Mouse (Mus musculus) MEL (cell line): ENCODE measurements around the gene Sat2. TPM values are rescaled to one million over a fixed set of nuclear protein-coding genes. Genes with fewer than 3 reads are reported as not detected.

Experiments
- DNase-seq: peaks from one replicate; pipeline ENCODE4 v3.0.0; 2011; ENCODE audit warnings: low read depth, low spot score
- H3K27ac ChIP-seq: 2 replicates; pipeline ENCODE4 v1.5.1; 2012; ENCODE audit warnings: low read depth, mild to moderate bottlenecking, control low read depth, low read length, moderate library complexity; ENCODE audit not compliant: control insufficient read depth
- H3K27me3 ChIP-seq, 2 experiments: fragments of 150-350 bp in 1 of 2; sonication (generic) in 1 of 2; 2 replicates each; pipeline ENCODE4 v1.6.1; 2012; ENCODE audit warnings: low read length in 2 of 2, mild to moderate bottlenecking in 2 of 2, improper control_type of control experiment in 1 of 2, moderate library complexity in 1 of 2; ENCODE audit not compliant: insufficient read depth in 2 of 2, control insufficient read depth in 1 of 2
- H3K36me3 ChIP-seq, 2 experiments: 2 replicates each; pipeline ENCODE4 v1.6.1; 2012 to 2014; ENCODE audit warnings: low read length in 2 of 2, improper control_type of control experiment in 1 of 2, inconsistent platforms in 1 of 2, mild to moderate bottlenecking in 1 of 2; ENCODE audit not compliant: insufficient read depth in 2 of 2, control insufficient read depth in 1 of 2
- H3K4me1 ChIP-seq, 2 experiments: fragments of 150-350 bp in 1 of 2; sonication (generic) in 1 of 2; 2 replicates each; pipeline ENCODE4 v1.6.1; 2012; ENCODE audit warnings: low read length in 2 of 2, improper control_type of control experiment in 1 of 2, mild to moderate bottlenecking in 1 of 2; ENCODE audit not compliant: insufficient read depth in 2 of 2, control insufficient read depth in 1 of 2
- H3K4me3 ChIP-seq, 2 experiments: fragments of 150-350 bp in 1 of 2; sonication (generic) in 1 of 2; 2 replicates each; pipeline ENCODE4 v1.5.1; 2012; ENCODE audit warnings: low read depth in 2 of 2, low read length in 2 of 2, mild to moderate bottlenecking in 2 of 2, moderate library complexity in 2 of 2, control low read depth in 1 of 2, improper control_type of control experiment in 1 of 2; ENCODE audit not compliant: control insufficient read depth in 1 of 2, insufficient read depth in 1 of 2
- H3K79me2 ChIP-seq: 2 replicates; pipeline ENCODE4 v1.6.1; 2012; ENCODE audit warnings: mild to moderate bottlenecking, low read length, moderate library complexity; ENCODE audit not compliant: control insufficient read depth, poor library complexity, insufficient read depth
- H3K9ac ChIP-seq: 2 replicates; pipeline ENCODE4 v1.6.1; 2012; ENCODE audit warnings: low read depth, mild to moderate bottlenecking, control low read depth, low read length, moderate library complexity; ENCODE audit not compliant: control insufficient read depth, poor library complexity, severe bottlenecking
- H3K9me3 ChIP-seq: fragments of 150-350 bp; sonication (generic); replicated peaks from 2 replicates; pipeline ENCODE4 v1.6.1; 2012; ENCODE audit warnings: mild to moderate bottlenecking, low read length, improper control_type of control experiment, moderate library complexity; ENCODE audit not compliant: insufficient read depth
- CHD1 ChIP-seq: IDR thresholded peaks from 2 replicates; pipeline ENCODE4 v1.6.1; 2012; ENCODE audit warnings: low read depth, mild to moderate bottlenecking, inconsistent platforms, low read length, improper control_type of control experiment
- CHD2 ChIP-seq: IDR thresholded peaks from 2 replicates; pipeline ENCODE4 v1.6.1; 2011; ENCODE audit warnings: low read length, improper control_type of control experiment
- ELF1 ChIP-seq: IDR thresholded peaks from 2 replicates; pipeline ENCODE4 v1.6.1; 2014; ENCODE audit warnings: low read depth, mild to moderate bottlenecking, inconsistent platforms, low read length, improper control_type of control experiment, moderate library complexity
- ETS1 ChIP-seq: IDR thresholded peaks from 2 replicates; pipeline ENCODE4 v1.6.1; 2012; ENCODE audit warnings: low read depth, mild to moderate bottlenecking, inconsistent platforms, low read length, improper control_type of control experiment, moderate library complexity
- GABPA ChIP-seq: IDR thresholded peaks from 2 replicates; pipeline ENCODE4 v1.6.1; 2012; ENCODE audit warnings: low read depth, mild to moderate bottlenecking, inconsistent platforms, low read length, improper control_type of control experiment, moderate library complexity
- GATA1 ChIP-seq: IDR thresholded peaks from 2 replicates; pipeline ENCODE4 v1.6.1; 2011; ENCODE audit warnings: low read depth, low read length, improper control_type of control experiment
- HCFC1 ChIP-seq: IDR thresholded peaks from 2 replicates; pipeline ENCODE4 v1.6.1; 2012; ENCODE audit warnings: low read depth, mild to moderate bottlenecking, inconsistent platforms, low read length, improper control_type of control experiment, moderate library complexity
- JUND ChIP-seq: IDR thresholded peaks from 2 replicates; pipeline ENCODE4 v1.6.1; 2011; ENCODE audit warnings: low read depth, mild to moderate bottlenecking, improper control_type of control experiment, low read length
- KAT2A ChIP-seq: conservative IDR thresholded peaks from 2 replicates; pipeline ENCODE4 v1.6.1; 2012; ENCODE audit warnings: low read depth, low read length, improper control_type of control experiment, inconsistent platforms
- MAX ChIP-seq: IDR thresholded peaks from 2 replicates; pipeline ENCODE4 v1.6.1; 2011; ENCODE audit warnings: low read length, improper control_type of control experiment
- MAZ ChIP-seq: IDR thresholded peaks from 2 replicates; pipeline ENCODE4 v1.6.1; 2012; ENCODE audit warnings: low read depth, mild to moderate bottlenecking, inconsistent platforms, low read length, improper control_type of control experiment
- MEF2A ChIP-seq: IDR thresholded peaks from 2 replicates; pipeline ENCODE4 v1.6.1; 2014; ENCODE audit warnings: low read depth, mild to moderate bottlenecking, inconsistent platforms, low read length, improper control_type of control experiment; ENCODE audit not compliant: poor library complexity, insufficient replicate concordance, severe bottlenecking; ENCODE audit errors: extremely low read depth
- MXI1 ChIP-seq: IDR thresholded peaks from 2 replicates; pipeline ENCODE4 v1.6.1; 2011; ENCODE audit warnings: mild to moderate bottlenecking, low read depth, low read length, improper control_type of control experiment
- MYC ChIP-seq: IDR thresholded peaks from 2 replicates; pipeline ENCODE4 v1.6.1; 2011; ENCODE audit warnings: low read depth, mild to moderate bottlenecking, low read length, improper control_type of control experiment, moderate library complexity
- NELFE ChIP-seq: IDR thresholded peaks from 2 replicates; pipeline ENCODE4 v1.6.1; 2011; ENCODE audit warnings: low read depth, low read length, improper control_type of control experiment
- NRF1 ChIP-seq: IDR thresholded peaks from 2 replicates; pipeline ENCODE4 v1.6.1; 2014; ENCODE audit warnings: low read depth, mild to moderate bottlenecking, inconsistent platforms, low read length, improper control_type of control experiment, moderate library complexity; ENCODE audit not compliant: poor library complexity, insufficient read depth, severe bottlenecking
- POLR2A ChIP-seq, 2 experiments: IDR thresholded peaks; 2 replicates each; pipeline ENCODE4 v1.6.1; 2011 to 2012; ENCODE audit warnings: low read length in 2 of 2, mild to moderate bottlenecking in 2 of 2, control low read depth in 1 of 2, improper control_type of control experiment in 1 of 2, low read depth in 1 of 2, moderate library complexity in 1 of 2; ENCODE audit not compliant: control insufficient read depth in 1 of 2, insufficient read depth in 1 of 2, poor library complexity in 1 of 2
- POLR2AphosphoS2 ChIP-seq: IDR thresholded peaks from 2 replicates; pipeline ENCODE4 v1.6.1; 2011; ENCODE audit warnings: low read length, improper control_type of control experiment
- RAD21 ChIP-seq: IDR thresholded peaks from 2 replicates; pipeline ENCODE4 v1.6.1; 2011; ENCODE audit warnings: mild to moderate bottlenecking, low read depth, low read length, improper control_type of control experiment
- SIN3A ChIP-seq: IDR thresholded peaks from 2 replicates; pipeline ENCODE4 v1.6.1; 2012; ENCODE audit warnings: low read length, improper control_type of control experiment, inconsistent platforms
- TAL1 ChIP-seq: IDR thresholded peaks from 2 replicates; pipeline ENCODE4 v1.6.1; 2012; ENCODE audit warnings: mild to moderate bottlenecking, inconsistent platforms, low read length, moderate library complexity, mixed read lengths
- TCF12 ChIP-seq: IDR thresholded peaks from 2 replicates; pipeline ENCODE4 v1.6.1; 2014; ENCODE audit warnings: low read depth, mild to moderate bottlenecking, inconsistent platforms, low read length, improper control_type of control experiment, moderate library complexity
- USF1 ChIP-seq: IDR thresholded peaks from 2 replicates; pipeline ENCODE4 v1.6.1; 2014; ENCODE audit warnings: low read depth, mild to moderate bottlenecking, inconsistent platforms, low read length, improper control_type of control experiment, moderate library complexity
- ZC3H11A ChIP-seq: IDR thresholded peaks from 2 replicates; pipeline ENCODE4 v1.6.1; 2012; ENCODE audit warnings: low read depth, mild to moderate bottlenecking, inconsistent platforms, low read length, improper control_type of control experiment
- ZKSCAN1 ChIP-seq: IDR thresholded peaks from 2 replicates; pipeline ENCODE4 v1.6.1; 2012; ENCODE audit warnings: low read depth, mild to moderate bottlenecking, inconsistent platforms, low read length, improper control_type of control experiment, moderate library complexity
- ZNF384 ChIP-seq: IDR thresholded peaks from 2 replicates; pipeline ENCODE4 v1.6.1; 2012; ENCODE audit warnings: low read depth, mild to moderate bottlenecking, inconsistent platforms, low read length, improper control_type of control experiment
- polyA plus RNA-seq, 2 experiments: library from polyadenylated mRNA; stranded (reverse) in 1 of 2; unstranded in 1 of 2; fragments of >175 nt in 1 of 2; fragments of >200 nt in 1 of 2; gene quantifications; 2 replicates each; pipeline versions ENCODE4 v1.2.1 to v1.2.4; 2012; ENCODE audit warnings: low replicate concordance in 2 of 2, low read depth in 1 of 2; ENCODE audit not compliant: insufficient read length in 2 of 2, insufficient read depth in 1 of 2, missing spikeins in 1 of 2
- total RNA-seq: library from RNA; depleted of rRNA; stranded (reverse); fragments of 300-350 nt; gene quantifications from 2 replicates; pipeline ENCODE4 v1.2.3, GENCODE M21; 2012

Sat2 gene
- total and polyA plus RNA-seq, 3 experiments, result not detected

GRCm38 (mm10) chr11:69635471-69635870 is 13.6 kb downstream of the Sat2 start:
- Histone ChIP-seq H3K9me3 (no peaks in the 10 kb centered on the region), H3K9ac (peak overlapping the region; percentile 37), H3K27me3 (no peaks in the 10 kb centered on the region), H3K4me3 (no peak overlapping the region), H3K4me1 (peaks cover 19 to 27% of the 10 kb centered on the region in 2 experiments), H3K79me2 (peaks cover 44% of the 10 kb centered on the region), H3K36me3 (peaks cover 28 to 39% of the 10 kb centered on the region in 2 experiments), H3K27ac (no peak overlapping the region)
- peak; percentile 53 for DNase-seq
- TF ChIP-seq MXI1 (peak; percentile 36; the same call in 1 of the 2 replicates), JUND (no peak), NELFE (no peak), ETS1 (0 out of 2 replicates have a peak, but pooled peaks have one; percentile 47), MAX (no peak), GATA1 (peak; percentile 68), SIN3A (peak; percentile 77), GABPA (no peak), CHD2 (no peak)

DNA sequence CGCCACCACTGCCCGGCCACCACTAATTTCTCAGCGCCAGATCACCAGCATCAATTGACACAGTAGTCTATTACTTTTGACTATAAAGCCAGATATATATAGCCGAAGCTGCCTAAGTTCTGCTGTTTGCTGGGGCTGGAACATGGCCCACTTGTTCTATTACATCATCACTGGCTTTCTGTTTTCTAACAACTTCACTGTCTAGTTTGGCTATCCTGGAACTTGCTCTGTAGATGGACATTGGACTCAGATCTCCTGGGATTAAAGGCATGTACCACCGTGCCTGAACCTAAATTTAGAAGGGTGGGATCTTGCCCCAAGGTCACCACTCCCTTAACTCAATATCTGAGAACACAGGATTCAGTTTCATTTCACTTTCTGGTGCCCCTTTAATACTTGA is 24.0 kb downstream of the Sat2 start:
- Histone ChIP-seq H3K27me3 (no peaks in the 10 kb centered on the region), H3K36me3 (peaks cover 0 to 56% of the 10 kb centered on the region in 2 experiments; a peak in 2 of 4 replicates), H3K27ac (no peak overlapping the region), H3K79me2 (no peaks in the 10 kb centered on the region), H3K4me3 (no peak overlapping the region), H3K9ac (no peak overlapping the region), H3K9me3 (no peaks in the 10 kb centered on the region), H3K4me1 (no peaks in the 10 kb centered on the region)
- TF ChIP-seq POLR2A (IDR thresholded peaks at IDR 0.05; ENCODE audit: control insufficient read depth in 1 of 2, insufficient read depth in 1 of 2, low read depth in 1 of 2, low read length in 2 of 2, poor library complexity in 1 of 2) (no peak), NELFE (no peak), MEF2A (no peak), KAT2A (no peak), CHD1 (no peak), POLR2AphosphoS2 (no peak), ZNF384 (no peak), TAL1 (no peak), ZKSCAN1 (no peak), ZC3H11A (no peak), TCF12 (no peak), HCFC1 (no peak), MAZ (no peak), MYC (no peak), ELF1 (no peak), ETS1 (no peak), NRF1 (no peak), JUND (no peak), USF1 (no peak), RAD21 (no peak)
- no peak for DNase-seq
